Comparison of ENCODE assay signal across 24 mouse cellular contexts in the genomic region with DNA sequence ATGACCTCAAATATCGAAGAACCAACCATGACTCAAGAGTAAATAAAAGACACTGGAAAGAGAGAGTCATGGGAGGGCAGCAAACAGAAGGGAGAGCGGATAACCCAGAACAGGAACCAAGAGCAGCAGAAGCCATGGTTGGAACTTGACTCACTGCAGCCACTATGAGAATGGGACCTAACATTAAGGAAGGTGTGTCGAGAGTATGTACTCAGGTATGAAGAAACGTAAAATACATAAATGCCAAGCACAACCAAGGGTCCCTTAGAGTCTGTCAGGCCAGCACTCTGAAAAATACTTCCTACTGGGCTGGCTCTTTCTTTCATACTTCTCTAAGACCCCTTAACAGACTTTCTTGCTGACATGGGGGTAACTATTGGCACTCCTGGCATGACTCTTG.
DNase-seq lines count a peak whose midpoint lies in the region; ATAC-seq and TF ChIP-seq lines count a peak whose summit lies in the region.
"Had no signal": no experiment of that assay in that cellular context is flagged by ENCODE, and none has a peak within 500 bp of the region (broad histone marks: within the 10 kb centered on the region; RNA-seq: fewer than 3 reads in every experiment).

No protein-coding gene starts in this region.

- peak; percentile 34 for DNase-seq in heart, adult 11 months
- DNase-seq in lung, postnatal 0 days (ENCODE audit: low spot score): peak; percentile 63
- no peak for DNase-seq in lung, adult 18-20 months
- DNase-seq in 416B (ENCODE audit: low read depth): peak; percentile 45
- no peak for DNase-seq in stomach, postnatal 0 days (ENCODE audit: low spot score)
- no peak for DNase-seq in natural killer cell, adult 2 months (ENCODE audit: low spot score in 2 of 2)
- no peak for DNase-seq in Muller cell, postnatal 12 days (ENCODE audit: inconsistent ontology term)
- DNase-seq: adrenal gland, adult 2 months; adrenal gland, adult 8-10 months; adrenal gland, postnatal 10 days; adrenal gland, postnatal 14 days; adrenal gland, postnatal 25 days; adrenal gland, postnatal 36 days; B cell, adult 2 months; cerebellum, adult 11 months; cerebellum, adult 11-12 months; cerebellum, adult 18-20 months; cerebellum, adult 2 months had no signal

- H3K36me3 ChIP-seq in heart, embryonic 11.5 days (ENCODE audit: control insufficient read depth, insufficient read depth, low read length): no peaks in the 10 kb centered on the region
- H3K36me3 ChIP-seq in lung, postnatal 0 days (ENCODE audit: insufficient read depth, low read length): no peaks in the 10 kb centered on the region
- H3K36me3 ChIP-seq in stomach, postnatal 0 days (ENCODE audit: control insufficient read depth, insufficient read depth, low read length): no peaks in the 10 kb centered on the region
- H3K36me3 ChIP-seq: G1E had no signal

- H3K27ac ChIP-seq in heart, embryonic 11.5 days (ENCODE audit: low read depth, low read length): no peak overlapping the region
- H3K27ac ChIP-seq in lung, postnatal 0 days (ENCODE audit: low read length): 0 out of 2 replicates have a peak overlapping the region, but pooled peaks have one; percentile 27
- no peak overlapping the region for H3K27ac ChIP-seq in stomach, postnatal 0 days (replicated peaks)

- no peaks in the 10 kb centered on the region for H3K27me3 ChIP-seq in heart, embryonic 11.5 days (ENCODE audit: control insufficient read depth, insufficient read depth, low read length)
- no peaks in the 10 kb centered on the region for H3K27me3 ChIP-seq in lung, postnatal 0 days (replicated peaks; ENCODE audit: insufficient read depth, low read length)
- no peaks in the 10 kb centered on the region for H3K27me3 ChIP-seq in stomach, postnatal 0 days (ENCODE audit: control insufficient read depth, insufficient read depth, low read length)
- H3K27me3 ChIP-seq: CH12.LX, Patski had no signal

- TF ChIP-seq CTCF in lung, postnatal 0 days (IDR thresholded peaks at IDR 0.05): no peak
- TF ChIP-seq CTCF in stomach, postnatal 0 days (IDR thresholded peaks at IDR 0.05; ENCODE audit: low read depth): no peak

- no peak for ATAC-seq in heart, embryonic 11.5 days (replicated peaks; ENCODE audit: insufficient number of reproducible peaks, low FRiP score, low TSS enrichment)
- peak; percentile 74 for ATAC-seq in lung, postnatal 0 days
- 0 out of 2 replicates have a peak, but pooled peaks have one; percentile 29 for ATAC-seq in stomach, postnatal 0 days (ENCODE audit: low FRiP score, low TSS enrichment)
- ATAC-seq: activated CD4-positive, CD25-positive, alpha-beta regulatory T cell, adult 4 months; CD4-positive, CD25-positive, alpha-beta regulatory T cell, adult 4 months; Patski had no signal

- H3K9ac ChIP-seq in heart, embryonic 11.5 days (ENCODE audit: low read depth, low read length): no peak overlapping the region
- no peak overlapping the region for H3K9ac ChIP-seq in lung, postnatal 0 days (replicated peaks; ENCODE audit: low read depth)
- H3K9ac ChIP-seq in stomach, postnatal 0 days (ENCODE audit: low read length): no peak overlapping the region

- H3K4me2 ChIP-seq in heart, embryonic 11.5 days: no peak overlapping the region
- no peak overlapping the region for H3K4me2 ChIP-seq in lung, postnatal 0 days (replicated peaks; ENCODE audit: low read depth, low read length)
- no peak overlapping the region for H3K4me2 ChIP-seq in stomach, postnatal 0 days (replicated peaks; ENCODE audit: low read depth)

- TF ChIP-seq EP300 in lung, postnatal 0 days (IDR thresholded peaks at IDR 0.05): no peak
- TF ChIP-seq EP300 in stomach, postnatal 0 days (optimal IDR thresholded peaks at IDR 0.05): no peak

- 92% methylated on average over 4 of the region's 4 CpGs for WGBS in heart, embryonic 11.5 days (ENCODE audit: insufficient replicate concordance)
- WGBS in lung, postnatal 0 days: 58% methylated on average over 4 of the region's 4 CpGs
- 72% methylated on average over 4 of the region's 4 CpGs for whole genome bisulfite sequencing in stomach, postnatal 0 days

- no peaks in the 10 kb centered on the region for H3K9me3 ChIP-seq in heart, embryonic 11.5 days (replicated peaks; ENCODE audit: control insufficient read depth, low read length)
- H3K9me3 ChIP-seq in lung, postnatal 0 days (ENCODE audit: low read length): no peaks in the 10 kb centered on the region
- H3K9me3 ChIP-seq in stomach, postnatal 0 days (ENCODE audit: control insufficient read depth, low read length): no peaks in the 10 kb centered on the region
- H3K9me3 ChIP-seq: G1E had no signal

- H3K4me3 ChIP-seq in heart, embryonic 11.5 days (ENCODE audit: low read depth, low read length): no peak overlapping the region
- no peak overlapping the region for H3K4me3 ChIP-seq in lung, postnatal 0 days (ENCODE audit: low read depth, low read length)
- H3K4me3 ChIP-seq in stomach, postnatal 0 days (ENCODE audit: low read depth, low read length): no peak overlapping the region

- H3K4me1 ChIP-seq in heart, embryonic 11.5 days (ENCODE audit: control insufficient read depth, insufficient read depth, low read length): peaks cover 4% of the 10 kb centered on the region; the same call in 1 of the 2 replicates
- peaks cover 13% of the 10 kb centered on the region; the same call in 1 of the 2 replicates for H3K4me1 ChIP-seq in lung, postnatal 0 days (ENCODE audit: insufficient read depth, low read depth, low read length)
- H3K4me1 ChIP-seq in stomach, postnatal 0 days (replicated peaks; ENCODE audit: control insufficient read depth, insufficient read depth): no peaks in the 10 kb centered on the region

Comparison
In these comparisons a context has a peak if more than half of its experiments do, and no peak if none do; other contexts are left out.
1. DNase-seq: peak in heart, adult 11 months (single experiment), lung, postnatal 0 days (single experiment) and 416B (single experiment); none in lung, adult 18-20 months (0 of 2), stomach, postnatal 0 days (single experiment), natural killer cell, adult 2 months (0 of 2) and Muller cell, postnatal 12 days (single experiment).